Mouse (Mus musculus): ENCODE measurements at regions not wholly inside any gene's neighbourhood (a gene's known extent, or its start where the extent isn't known, plus 50 kb on each side); places are given as distances from the start of the nearest gene placed in this dataset.

GRCm38 (mm10) chr6:20290496-20290895 is 924.8 kb upstream of the Kcnd2 start:
- TF ChIP-seq POLR2A (IDR thresholded peaks at IDR 0.05; ENCODE audit: borderline replicate concordance, extremely low read depth, insufficient read depth, insufficient read length, poor library complexity, severe bottlenecking) (no peak), CTCF (IDR thresholded peaks at IDR 0.05; ENCODE audit: borderline replicate concordance, extremely low read depth, insufficient read depth, insufficient read length) (no peak)
- peak; percentile 32 for DNase-seq (ENCODE audit: low read depth)
